Mouse (Mus musculus): ENCODE data around the gene Zfp13. TPM values are rescaled to one million over a fixed set of nuclear protein-coding genes. Genes with fewer than 3 reads are reported as not detected.
"Not testable (repeated sequence)": the region's sequence is repeated elsewhere in the genome, so short reads cannot be mapped to it uniquely, and the experiment has no call there.

Zfp13 gene
- polyA plus RNA-seq, 1 experiment from 2014 or later = 11.8 TPM

DNA sequence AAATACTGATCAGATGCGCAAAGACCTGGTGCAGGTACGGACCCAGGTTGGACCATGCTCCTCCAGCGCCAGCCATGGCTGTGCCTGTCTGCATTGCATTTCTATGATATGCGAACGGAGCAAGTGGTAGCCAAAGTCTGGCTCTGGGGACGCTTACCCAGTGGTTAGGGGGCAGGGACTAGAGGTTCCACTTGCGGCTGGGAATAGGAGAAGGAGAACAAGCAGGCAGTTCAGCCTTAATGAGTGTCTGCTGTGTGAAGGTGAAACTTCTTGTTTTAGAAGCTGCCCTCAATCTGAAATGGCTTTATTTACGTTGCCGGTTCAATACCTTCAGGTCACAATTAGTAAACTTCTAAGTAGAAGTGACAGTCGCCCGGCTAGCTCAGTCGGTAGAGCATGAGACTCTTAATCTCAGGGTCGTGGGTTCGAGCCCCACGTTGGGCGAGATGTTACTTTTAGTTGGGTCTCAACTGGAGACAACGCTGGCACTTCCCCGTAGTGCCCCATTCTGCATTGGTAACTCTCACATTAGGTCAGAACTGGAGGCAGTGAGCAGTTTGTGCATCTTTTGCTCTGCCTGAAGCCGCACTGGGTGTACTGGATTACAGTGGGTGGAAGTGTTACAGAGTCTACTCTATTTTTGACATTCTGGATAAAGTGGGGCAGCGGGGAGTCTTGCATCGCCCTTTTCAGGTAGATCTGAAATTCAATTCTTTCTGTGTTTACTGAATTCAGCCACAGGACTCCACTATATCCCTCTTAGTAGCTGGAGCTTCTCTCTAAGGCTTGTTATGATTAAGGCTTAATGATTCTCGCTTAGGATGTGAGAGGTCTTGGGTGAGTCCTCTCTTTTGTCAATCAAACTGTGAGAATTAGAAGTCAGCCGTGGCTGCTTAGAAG, 65.4 kb downstream of the Zfp13 start:
- not testable (repeated sequence) for H3K36me3 ChIP-seq (ENCODE audit: control insufficient read depth, insufficient read depth, low read length); H3K4me1 ChIP-seq (ENCODE audit: control insufficient read depth, insufficient read depth, low read length); H3K9me3 ChIP-seq (replicated peaks; ENCODE audit: control insufficient read depth, low read length); H3K4me2 ChIP-seq (ENCODE audit: low read depth, low read length); H3K9ac ChIP-seq (ENCODE audit: low read length); H3K27ac ChIP-seq (ENCODE audit: low read length); H3K27me3 ChIP-seq (ENCODE audit: control insufficient read depth, insufficient read depth, low read length)
- 0 out of 2 replicates have a peak, but pooled peaks have one; percentile 47 for ATAC-seq (ENCODE audit: insufficient read depth, low FRiP score)
- 0 out of 2 replicates have a peak overlapping the region, but pooled peaks have one; percentile 3 for H3K4me3 ChIP-seq (replicated peaks; ENCODE audit: low read length)
- 8% methylated on average over 10 of the region's 23 CpGs for whole genome bisulfite sequencing

DNA sequence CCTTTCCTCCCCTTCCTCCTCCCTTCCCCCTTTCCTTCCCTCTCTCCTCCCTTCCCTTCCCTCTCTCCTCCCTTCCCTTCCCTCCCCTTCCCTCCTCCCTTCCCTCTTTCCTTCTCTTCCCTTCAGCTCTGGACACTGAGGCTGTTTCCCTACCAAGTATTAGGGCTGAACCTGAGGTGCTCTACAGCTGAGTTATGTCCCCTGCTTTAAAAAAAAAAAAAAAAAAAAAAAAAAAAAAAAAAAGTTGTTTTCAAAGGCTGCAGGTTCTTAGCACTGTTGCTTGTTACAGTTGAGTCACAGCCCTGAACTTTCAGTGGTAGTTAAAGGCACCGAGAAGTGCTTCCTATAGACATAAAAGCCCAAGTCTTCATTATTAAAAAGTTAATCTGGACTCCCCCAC, 67.9 kb downstream of the Zfp13 start:
- H3K36me3 ChIP-seq (ENCODE audit: control insufficient read depth, insufficient read depth, low read length); H3K4me3 ChIP-seq (replicated peaks; ENCODE audit: low read length); H3K9ac ChIP-seq (ENCODE audit: low read length); H3K4me2 ChIP-seq (ENCODE audit: low read depth, low read length); H3K4me1 ChIP-seq (ENCODE audit: control insufficient read depth, insufficient read depth, low read length); H3K27me3 ChIP-seq (ENCODE audit: control insufficient read depth, insufficient read depth, low read length); H3K27ac ChIP-seq (ENCODE audit: low read length); H3K9me3 ChIP-seq (replicated peaks; ENCODE audit: control insufficient read depth, low read length); ATAC-seq (ENCODE audit: insufficient read depth, low FRiP score): not testable (repeated sequence)
- 38% methylated on average over 1 of the region's 1 CpGs for WGBS

Other genes with a start within 250 kb of the Zfp13 start
- gene Vmn2r116, start 214.9 kb downstream of the Zfp13 start, polyA plus RNA-seq (2015; fragmentation: Nextera tagmentation; extraction: Ambion mirVana) = not detected in 2 replicates
- gene Vmn2r117, start 119.8 kb downstream of the Zfp13 start, polyA plus RNA-seq (2015; fragmentation: Nextera tagmentation; extraction: Ambion mirVana) = not detected in 2 replicates
- gene Zfp213, start 35.2 kb downstream of the Zfp13 start, polyA plus RNA-seq (2015; fragmentation: Nextera tagmentation; extraction: Ambion mirVana) = 15.1 and 17.2 TPM in 2 replicates
- 0.15 TPM in 1 of 2 replicates, not detected in the other for gene Zscan10, start 1.4 kb upstream of the Zfp13 start, polyA plus RNA-seq (2015; fragmentation: Nextera tagmentation; extraction: Ambion mirVana)
- 0.74 and 0.79 TPM in 2 replicates for gene Mmp25, start 45.8 kb upstream of the Zfp13 start, polyA plus RNA-seq (2015; fragmentation: Nextera tagmentation; extraction: Ambion mirVana)
- 19.6 and 26.1 TPM in 2 replicates for gene Bicdl2, start 61.0 kb upstream of the Zfp13 start, polyA plus RNA-seq (2015; fragmentation: Nextera tagmentation; extraction: Ambion mirVana)
- gene Hcfc1r1, start 74.1 kb upstream of the Zfp13 start, polyA plus RNA-seq (2015; fragmentation: Nextera tagmentation; extraction: Ambion mirVana) = 93.1 and 112 TPM in 2 replicates
- gene Thoc6, start 74.4 kb upstream of the Zfp13 start, polyA plus RNA-seq (2015; fragmentation: Nextera tagmentation; extraction: Ambion mirVana) = 37.0 and 38.5 TPM in 2 replicates
- 24.1 and 26.6 TPM in 2 replicates for gene Tnfrsf12a, start 78.0 kb upstream of the Zfp13 start, polyA plus RNA-seq (2015; fragmentation: Nextera tagmentation; extraction: Ambion mirVana)
- 69.6 and 70.6 TPM in 2 replicates for gene Cldn6, start 79.8 kb upstream of the Zfp13 start, polyA plus RNA-seq (2015; fragmentation: Nextera tagmentation; extraction: Ambion mirVana)
- gene Cldn9, start 84.5 kb upstream of the Zfp13 start, polyA plus RNA-seq (2015; fragmentation: Nextera tagmentation; extraction: Ambion mirVana) = 1.3 and 2.2 TPM in 2 replicates
- gene 1520401A03Rik, start 123.3 kb upstream of the Zfp13 start, polyA plus RNA-seq (2015; fragmentation: Nextera tagmentation; extraction: Ambion mirVana) = 0.23 TPM in 1 of 2 replicates, not detected in the other
- 40.9 and 43.3 TPM in 2 replicates for gene Pkmyt1, start 126.8 kb upstream of the Zfp13 start, polyA plus RNA-seq (2015; fragmentation: Nextera tagmentation; extraction: Ambion mirVana)
- 25.4 and 28.4 TPM in 2 replicates for gene Paqr4, start 141.4 kb upstream of the Zfp13 start, polyA plus RNA-seq (2015; fragmentation: Nextera tagmentation; extraction: Ambion mirVana)
- gene Kremen2, start 146.3 kb upstream of the Zfp13 start, polyA plus RNA-seq (2015; fragmentation: Nextera tagmentation; extraction: Ambion mirVana) = 0.45 and 0.67 TPM in 2 replicates
- gene Flywch1, start 172.1 kb upstream of the Zfp13 start, polyA plus RNA-seq (2015; fragmentation: Nextera tagmentation; extraction: Ambion mirVana) = 43.3 and 47.0 TPM in 2 replicates
- 19.4 and 19.8 TPM in 2 replicates for gene Flywch2, start 186.6 kb upstream of the Zfp13 start, polyA plus RNA-seq (2015; fragmentation: Nextera tagmentation; extraction: Ambion mirVana)
- 334 and 350 TPM in 2 replicates for gene Srrm2, start 191.0 kb upstream of the Zfp13 start, polyA plus RNA-seq (2015; fragmentation: Nextera tagmentation; extraction: Ambion mirVana)
- 906 and 920 TPM in 2 replicates for gene Elob, start 229.6 kb upstream of the Zfp13 start, polyA plus RNA-seq (2015; fragmentation: Nextera tagmentation; extraction: Ambion mirVana)
- 0.21 TPM in 1 of 2 replicates, not detected in the other for gene Prss33, start 236.6 kb upstream of the Zfp13 start, polyA plus RNA-seq (2015; fragmentation: Nextera tagmentation; extraction: Ambion mirVana)
- gene Prss32, start 244.4 kb upstream of the Zfp13 start, polyA plus RNA-seq (2015; fragmentation: Nextera tagmentation; extraction: Ambion mirVana) = 7.8 and 10.4 TPM in 2 replicates
- gene Prss41, start 244.7 kb upstream of the Zfp13 start, polyA plus RNA-seq (2015; fragmentation: Nextera tagmentation; extraction: Ambion mirVana) = 2.6 and 3.3 TPM in 2 replicates

Data from stomach, embryonic 16.5 days (tissue).